Mouse (Mus musculus): ENCODE measurements around the gene Hist1h4d. TPM values are rescaled to one million over a fixed set of nuclear protein-coding genes. Genes with fewer than 3 reads are reported as not detected.
"Not testable (repeated sequence)": the region's sequence is repeated elsewhere in the genome, so short reads cannot be mapped to it uniquely, and the experiment has no call there.

Hist1h4d gene
- total and polyA plus RNA-seq, 3 experiments, result 1.7 to 51.7 (median 47.3) TPM

GRCm38 (mm10) chr13:23572218-23573033, 9.0 kb upstream of the Hist1h4d start:
- TF ChIP-seq POLR2A (IDR thresholded peaks at IDR 0.05; ENCODE audit: insufficient read depth, low read depth, low read length) (no peak), EP300 (IDR thresholded peaks at IDR 0.05; ENCODE audit: insufficient read depth, low read depth, low read length) (no peak), CTCF (IDR thresholded peaks at IDR 0.05) (no peak)
- no peak overlapping the region; the same call in 1 of the 2 replicates for H3K27ac ChIP-seq
- DNase-seq, result no peak

GRCm38 (mm10) chr13:23573034-23573897, 8.1 kb upstream of the Hist1h4d start:
- not testable (repeated sequence) for H3K27ac ChIP-seq; H3K36me3 ChIP-seq (ENCODE audit: control insufficient read depth, insufficient read depth, low read length)

More at GRCm38 (mm10) chr13:23572218-23573033, 9.0 kb upstream of the Hist1h4d start:
- Histone ChIP-seq H3K27me3 (ENCODE audit: control insufficient read depth, insufficient read depth, low read length) (no peaks in the 10 kb centered on the region), H3K79me2 (replicated peaks; ENCODE audit: control insufficient read depth, insufficient read depth, low read length) (no peaks in the 10 kb centered on the region), H3K9ac (ENCODE audit: low read depth, low read length) (no peak overlapping the region), H3K4me3 (peak overlapping the region; percentile 63), H3K4me1 (ENCODE audit: control insufficient read depth, insufficient read depth, low read length) (peaks cover 4% of the 10 kb centered on the region), H3K36me3 (ENCODE audit: control insufficient read depth, insufficient read depth, low read length) (peaks cover 6% of the 10 kb centered on the region)
- intact Hi-C loops (cut with DNase I), result no loop called here
- 49% methylated on average over 2 of the region's 2 CpGs for WGBS

GRCm38 (mm10) chr13:23573898-23574524, 7.4 kb upstream of the Hist1h4d start, which contains the start of the genes Hist1h2bf and Hist1h2ad:
Hist1h2bf (minus strand) TSS chr13:23574196.
Hist1h2ad (plus strand) TSS chr13:23574381.
- peak within 1 kb of the TSS; percentile 57 for H3K27ac ChIP-seq
- 12% methylated on average over 42 of the region's 42 CpGs for WGBS
- H3K9ac ChIP-seq (ENCODE audit: low read depth, low read length), result 0 out of 2 replicates have a peak within 1 kb of the TSS, but pooled peaks have one; percentile 13
- intact Hi-C loops (cut with DNase I); H3K36me3 ChIP-seq (ENCODE audit: control insufficient read depth, insufficient read depth, low read length); H3K79me2 ChIP-seq (replicated peaks; ENCODE audit: control insufficient read depth, insufficient read depth, low read length); H3K4me1 ChIP-seq (ENCODE audit: control insufficient read depth, insufficient read depth, low read length); H3K27me3 ChIP-seq (ENCODE audit: control insufficient read depth, insufficient read depth, low read length): not testable (repeated sequence)
- DNase-seq, result peak; percentile 73 to 89
- H3K4me3 ChIP-seq, result peak within 1 kb of the TSS; percentile 43

More at GRCm38 (mm10) chr13:23573034-23573897, 8.1 kb upstream of the Hist1h4d start:
- intact Hi-C loops (cut with DNase I); H3K27me3 ChIP-seq (ENCODE audit: control insufficient read depth, insufficient read depth, low read length); H3K79me2 ChIP-seq (replicated peaks; ENCODE audit: control insufficient read depth, insufficient read depth, low read length); DNase-seq; H3K4me1 ChIP-seq (ENCODE audit: control insufficient read depth, insufficient read depth, low read length); H3K9ac ChIP-seq (ENCODE audit: low read depth, low read length): not testable (repeated sequence)
- 31% methylated on average over 20 of the region's 20 CpGs for WGBS
- peak overlapping the region; percentile 43 for H3K4me3 ChIP-seq

GRCm38 (mm10) chr13:23574546-23575170, 6.7 kb upstream of the Hist1h4d start:
- H3K79me2 ChIP-seq (replicated peaks; ENCODE audit: control insufficient read depth, insufficient read depth, low read length); H3K36me3 ChIP-seq (ENCODE audit: control insufficient read depth, insufficient read depth, low read length); H3K4me1 ChIP-seq (ENCODE audit: control insufficient read depth, insufficient read depth, low read length); H3K27me3 ChIP-seq (ENCODE audit: control insufficient read depth, insufficient read depth, low read length); H3K9ac ChIP-seq (ENCODE audit: low read depth, low read length); intact Hi-C loops (cut with DNase I); DNase-seq: not testable (repeated sequence)
- WGBS, result 9% methylated on average over 11 of the region's 39 CpGs
- H3K27ac ChIP-seq, result peak overlapping the region; percentile 6; the same call in 1 of the 2 replicates
- peak overlapping the region; percentile 43 for H3K4me3 ChIP-seq

- H3K9ac ChIP-seq (ENCODE audit: low read depth, low read length), result peak within 1 kb of the TSS; percentile 52; the same call in 1 of the 2 replicates
- intact Hi-C loops (cut with DNase I), result no loop called here
- peaks cover 4% of the 10 kb centered on the region for H3K4me1 ChIP-seq (ENCODE audit: control insufficient read depth, insufficient read depth, low read length)
- TF ChIP-seq EP300 (IDR thresholded peaks at IDR 0.05; ENCODE audit: insufficient read depth, low read depth, low read length) (no peak), POLR2A (IDR thresholded peaks at IDR 0.05; ENCODE audit: insufficient read depth, low read depth, low read length) (peak; percentile 39; the same call in 1 of the 2 replicates)
- H3K36me3 ChIP-seq (ENCODE audit: control insufficient read depth, insufficient read depth, low read length), result peaks cover 6% of the 10 kb centered on the region
- H3K79me2 ChIP-seq (replicated peaks; ENCODE audit: control insufficient read depth, insufficient read depth, low read length), result no peaks in the 10 kb centered on the region
- peak within 1 kb of the TSS; percentile 6 for H3K27ac ChIP-seq
- no peaks in the 10 kb centered on the region for H3K27me3 ChIP-seq (ENCODE audit: control insufficient read depth, insufficient read depth, low read length)
- WGBS, result 9% methylated on average over 18 of the region's 18 CpGs
- DNase-seq, result peak in 1 of 2 experiments; percentile 46
- H3K4me3 ChIP-seq, result peak within 1 kb of the TSS; percentile 47
These were observed 6.0 kb upstream of the Hist1h4d start, which contains the start of gene Hist1h3d for GRCm38 (mm10) chr13:23575271-23575851. Hist1h3d (plus strand) TSS chr13:23575763.

GRCm38 (mm10) chr13:23575864-23576313, 5.5 kb upstream of the Hist1h4d start:
- Histone ChIP-seq H3K4me3 (peak overlapping the region; percentile 47), H3K9ac (ENCODE audit: low read depth, low read length) (peak overlapping the region; percentile 52; the same call in 1 of the 2 replicates)
- DNase-seq; H3K4me1 ChIP-seq (ENCODE audit: control insufficient read depth, insufficient read depth, low read length); H3K27ac ChIP-seq; H3K79me2 ChIP-seq (replicated peaks; ENCODE audit: control insufficient read depth, insufficient read depth, low read length); H3K36me3 ChIP-seq (ENCODE audit: control insufficient read depth, insufficient read depth, low read length); H3K27me3 ChIP-seq (ENCODE audit: control insufficient read depth, insufficient read depth, low read length); intact Hi-C loops (cut with DNase I): not testable (repeated sequence)
- WGBS, result 13% methylated on average over 15 of the region's 40 CpGs

All from heart, adult 2 months (tissue).